Mouse (Mus musculus) mesoderm, embryonic 11.5 days (tissue): ENCODE results near the gene Zdhhc13.

Experiments used
- DNase-seq: peaks from one replicate; pipeline ENCODE4 v3.0.0-alpha.2; 2012; ENCODE audit warnings: low read depth, low spot score

Gene Zdhhc13

DNA sequence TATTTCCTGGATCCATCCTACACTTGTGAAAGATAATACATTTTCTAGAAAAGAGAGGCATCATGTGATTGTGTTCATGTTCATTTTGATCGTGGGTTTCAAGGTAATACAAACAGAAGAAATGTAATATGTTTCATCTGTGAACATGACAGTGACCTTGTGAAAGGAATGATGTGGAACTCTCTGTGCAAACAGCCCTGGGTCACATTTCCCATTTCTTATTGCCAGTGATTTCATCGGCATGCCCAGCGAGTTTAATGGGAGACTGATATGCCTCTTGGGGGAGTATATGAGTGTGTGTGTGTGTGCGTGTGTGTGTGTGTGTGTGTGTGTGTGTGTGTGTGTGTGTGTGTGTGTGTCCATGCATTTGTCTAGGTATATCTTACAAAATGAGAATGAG is 52.7 kb downstream of the Zdhhc13 start:
- DNase-seq: no peak

- DNase-seq: no peak
Observed at GRCm38 (mm10) chr7:48842353-48842752, 53.5 kb downstream of the Zdhhc13 start.

DNA sequence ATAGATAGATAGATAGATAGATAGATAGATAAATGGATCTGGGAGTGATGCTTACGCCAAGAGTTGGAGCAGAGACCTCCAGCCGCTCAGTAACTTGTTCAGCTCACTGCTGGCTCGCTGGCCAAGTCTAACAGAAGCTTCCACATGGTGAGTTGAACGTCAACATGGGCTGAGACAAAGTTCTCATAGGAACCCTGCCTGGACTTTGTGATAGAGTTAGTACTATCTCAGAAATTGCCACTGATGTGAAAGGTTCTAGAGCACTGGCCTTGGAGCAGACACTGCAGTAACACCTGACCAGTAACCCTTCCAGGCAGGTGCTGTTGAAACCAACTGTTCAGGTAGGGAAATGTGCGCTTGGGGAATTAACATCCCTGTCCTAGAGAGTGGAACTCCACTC is 54.7 kb downstream of the Zdhhc13 start:
- DNase-seq: no peak

DNA sequence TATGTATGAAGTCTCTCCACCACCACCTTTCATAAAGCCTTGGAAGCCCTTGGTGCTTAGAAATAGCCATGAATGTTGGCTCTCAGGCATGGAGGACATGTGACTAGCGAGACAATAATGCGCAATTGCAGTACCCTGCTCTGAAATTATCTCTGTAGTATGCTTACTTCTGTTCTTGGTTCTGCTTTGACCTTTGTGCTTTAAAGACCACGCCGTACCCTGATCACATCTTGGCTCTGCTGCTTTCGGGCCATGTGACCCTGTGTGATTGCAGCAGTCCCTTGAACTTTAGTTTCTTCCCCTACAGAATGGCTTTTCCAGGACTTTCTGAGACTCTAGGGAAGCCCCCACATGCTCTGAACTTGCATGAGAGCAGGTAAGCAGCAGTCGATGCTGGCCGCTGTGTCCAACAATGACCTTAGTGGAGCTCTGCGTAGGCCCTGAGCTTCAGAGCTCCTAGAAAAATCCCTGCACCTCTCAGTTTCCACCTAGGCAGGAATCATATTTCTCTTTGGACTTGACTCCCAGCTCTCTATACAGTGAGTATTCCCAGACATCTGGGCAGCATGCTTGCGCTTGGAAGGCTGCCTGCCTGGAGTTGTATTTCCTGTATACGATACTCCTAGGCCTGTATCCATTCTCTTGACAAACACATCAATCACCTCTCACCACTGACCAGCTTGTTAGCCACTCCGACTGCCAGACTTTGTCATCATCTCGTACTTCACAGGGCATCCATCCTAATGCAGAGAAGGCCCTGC is 56.6 kb downstream of the Zdhhc13 start:
- DNase-seq: peak; percentile 29

DNA sequence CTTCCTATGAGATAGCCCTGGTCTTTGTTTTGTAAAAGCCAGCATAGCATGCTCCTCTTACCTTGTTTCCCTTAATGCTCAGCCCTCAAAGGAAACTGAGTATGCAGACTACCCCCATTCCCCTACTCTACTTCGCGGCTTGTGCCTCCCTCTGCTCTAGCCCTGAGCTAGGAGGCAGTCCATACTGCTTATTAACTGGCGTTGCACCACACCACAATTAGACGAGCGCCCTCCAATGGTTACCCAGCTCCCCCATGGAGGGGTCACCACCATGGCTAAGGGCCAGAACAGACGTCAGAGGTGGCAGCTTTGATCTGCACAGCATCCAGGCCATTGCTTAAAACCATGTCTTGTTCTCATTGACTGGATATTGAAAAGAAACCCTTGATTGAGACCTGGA is 58.0 kb downstream of the Zdhhc13 start:
- no peak for DNase-seq

DNA sequence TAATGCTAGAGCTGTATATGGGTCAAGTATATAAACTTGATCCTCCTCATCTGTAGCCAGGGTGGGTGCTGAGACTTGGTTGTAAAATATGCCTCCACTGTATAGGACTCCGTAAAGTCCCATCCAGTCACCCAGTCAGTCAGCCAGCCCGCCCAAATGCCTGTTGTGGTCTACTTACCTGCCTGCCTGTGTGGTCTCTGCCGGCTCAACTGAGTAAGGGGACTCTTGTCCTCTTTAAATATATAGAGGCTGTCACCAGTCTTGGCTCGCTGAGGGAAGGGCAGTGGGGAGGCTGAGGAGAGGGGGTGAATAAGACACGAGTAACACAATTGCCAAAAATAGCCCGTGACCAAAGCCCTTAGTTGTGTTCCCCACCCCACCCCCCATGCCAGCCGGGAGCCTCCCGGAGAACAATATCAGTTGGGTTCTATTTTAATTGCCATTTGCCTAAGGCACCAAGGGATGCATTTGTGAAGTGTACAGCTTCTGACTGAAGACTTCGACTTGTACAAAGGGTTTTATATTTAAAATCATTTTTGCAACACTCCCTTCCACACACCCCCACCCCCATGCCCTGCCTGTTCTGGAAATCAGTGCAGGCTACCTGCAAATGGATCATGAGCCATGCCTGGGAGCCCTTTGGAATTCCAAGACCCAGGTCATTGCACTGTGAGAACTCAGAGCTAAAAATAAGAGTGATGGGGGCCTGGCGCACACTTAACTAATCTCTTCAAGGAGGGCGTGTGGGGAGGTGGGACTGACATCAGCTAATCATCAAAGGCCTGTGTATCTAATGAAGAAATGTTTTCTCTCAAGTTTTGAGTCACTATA is 59.2 kb downstream of the Zdhhc13 start, which contains the start of gene Csrp3:
Csrp3 (minus strand) TSS at position 214 of the 831 bp plus-strand sequence.
- DNase-seq: no peak

DNA sequence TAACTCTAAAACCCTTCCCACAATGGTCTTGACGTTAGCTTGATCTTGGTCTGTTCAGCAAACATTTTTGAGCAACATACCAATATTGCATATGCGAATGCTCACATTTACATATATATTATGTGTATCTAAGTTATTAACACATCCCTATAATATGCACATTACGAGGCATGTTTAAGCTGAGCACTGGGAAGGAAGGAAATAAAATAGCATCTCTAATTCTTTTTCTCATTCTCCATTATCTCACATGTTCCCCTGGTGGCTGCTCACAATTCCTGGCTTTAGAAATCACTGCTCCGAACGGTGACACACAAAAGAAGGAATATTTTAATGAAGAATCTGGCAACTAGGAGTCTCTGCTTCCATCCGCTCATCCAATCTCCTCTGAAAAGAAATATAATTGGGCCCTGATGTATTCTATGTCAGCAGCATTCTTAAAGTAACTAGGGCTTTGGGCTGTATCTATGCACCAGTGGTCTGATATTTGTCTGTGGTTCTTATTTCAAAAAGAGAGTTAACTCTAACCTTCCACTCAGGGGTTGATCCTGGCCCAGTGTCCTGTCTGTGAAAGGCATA is 62.8 kb downstream of the Zdhhc13 start:
- no peak for DNase-seq

GRCm38 (mm10) chr7:48853496-48853895 is 64.7 kb downstream of the Zdhhc13 start:
- no peak for DNase-seq

DNA sequence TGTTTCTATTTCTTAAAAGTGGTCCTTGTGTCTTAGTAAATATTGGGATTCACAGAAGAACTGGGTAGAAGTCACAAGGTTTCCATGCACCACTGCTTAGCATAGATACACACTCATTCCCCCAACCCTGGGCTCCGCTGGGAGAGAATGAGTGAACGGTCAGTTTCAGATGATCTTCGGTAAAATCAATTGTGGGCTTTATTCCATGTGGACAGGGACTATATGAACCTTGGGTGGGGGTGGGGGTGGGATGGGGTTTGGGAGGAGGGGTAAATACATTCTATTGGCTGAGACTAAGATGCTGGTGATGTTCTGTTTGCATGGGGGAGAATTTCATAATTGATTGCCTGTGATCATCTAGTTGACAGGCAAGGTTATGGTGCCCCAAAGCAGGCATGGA is 66.7 kb downstream of the Zdhhc13 start:
- DNase-seq: no peak

GRCm38 (mm10) chr7:48858257-48858656 is 69.5 kb downstream of the Zdhhc13 start:
- no peak for DNase-seq

DNA sequence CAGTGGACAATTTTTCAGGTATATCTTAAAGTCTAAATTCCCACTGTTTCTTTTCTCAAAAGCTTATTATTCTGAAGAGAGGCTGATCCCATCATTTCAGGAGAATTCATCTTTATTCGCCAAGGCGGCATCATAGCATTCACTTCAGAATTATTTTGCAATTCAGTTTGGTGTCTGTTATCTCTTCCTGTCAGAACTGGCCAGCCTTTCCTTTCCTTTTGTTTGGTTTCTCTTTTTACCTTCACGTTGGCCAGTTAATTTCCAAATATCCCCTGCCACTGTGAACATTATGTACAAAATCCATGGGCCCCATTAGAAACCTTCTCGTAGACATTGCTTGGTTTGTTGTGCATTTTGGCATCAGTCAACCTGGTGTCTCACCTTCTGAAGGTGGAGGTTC is 70.6 kb downstream of the Zdhhc13 start:
- no peak for DNase-seq

GRCm38 (mm10) chr7:48860948-48861347 is 72.1 kb downstream of the Zdhhc13 start:
- DNase-seq: no peak

GRCm38 (mm10) chr7:48861796-48862195 is 73.0 kb downstream of the Zdhhc13 start:
- no peak for DNase-seq

DNA sequence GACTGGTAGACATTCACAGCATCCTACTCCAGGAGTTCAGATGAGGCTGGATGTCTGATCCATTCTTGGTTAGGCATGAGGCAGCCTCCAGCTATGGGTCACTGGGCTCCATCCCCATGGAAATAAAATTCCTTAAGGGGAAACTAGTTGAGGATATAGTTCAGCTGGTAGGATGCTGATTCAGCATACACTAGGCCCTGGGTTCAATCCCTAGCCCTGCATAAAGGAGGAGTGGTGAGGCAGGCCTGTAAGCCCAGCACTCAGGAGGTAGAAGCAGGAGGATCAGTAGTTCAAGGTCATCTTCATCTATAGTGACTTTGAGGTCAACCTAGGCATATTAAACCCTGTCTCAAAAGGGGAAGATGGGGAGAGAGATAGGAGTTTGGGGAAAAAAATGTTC is 75.4 kb downstream of the Zdhhc13 start:
- DNase-seq: no peak

GRCm38 (mm10) chr7:48864671-48865458 is 76.1 kb downstream of the Zdhhc13 start:
- no peak for DNase-seq

DNA sequence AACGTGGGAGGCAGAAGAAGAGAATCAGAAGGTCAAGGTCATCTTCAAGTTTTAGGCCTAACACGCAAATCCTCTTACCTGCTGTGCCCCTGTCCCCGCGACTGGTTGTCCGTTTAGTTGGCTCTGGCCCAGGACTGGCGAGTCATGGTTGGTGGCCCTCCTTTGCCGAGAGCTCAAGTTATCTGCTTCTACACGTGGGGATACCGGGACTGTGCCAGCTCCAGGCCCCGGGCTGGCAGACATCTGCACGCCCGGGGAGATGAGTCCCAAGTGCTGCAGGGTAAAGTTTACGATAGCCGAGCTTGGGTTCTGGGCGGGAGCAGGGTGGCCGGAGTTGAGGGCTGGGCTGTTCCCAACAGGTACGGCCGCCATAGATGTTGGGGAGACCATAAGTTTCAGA is 78.8 kb downstream of the Zdhhc13 start:
- DNase-seq: no peak

GRCm38 (mm10) chr7:48870144-48870543 is 81.3 kb downstream of the Zdhhc13 start:
- DNase-seq: no peak

GRCm38 (mm10) chr7:48870579-48871180 is 81.9 kb downstream of the Zdhhc13 start:
- DNase-seq: no peak

DNA sequence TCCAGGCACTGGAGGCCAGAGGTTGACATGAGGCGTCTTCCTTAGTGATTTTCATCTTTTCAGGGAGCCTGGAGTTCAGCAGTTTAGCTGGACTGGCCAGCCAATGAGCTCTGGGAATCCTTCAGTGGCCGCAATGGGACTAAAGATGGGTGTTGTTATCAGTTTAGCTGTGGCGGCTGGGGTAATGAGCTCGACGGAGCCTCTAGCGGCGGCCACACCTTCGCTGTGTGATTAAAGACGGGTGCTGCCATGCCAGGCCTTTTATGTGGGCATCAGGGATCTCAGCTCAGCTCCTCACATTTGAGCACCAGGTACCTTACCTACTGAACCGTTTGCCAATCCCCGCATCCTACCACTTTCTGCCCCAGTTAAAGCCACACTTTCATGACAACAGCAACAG is 82.5 kb downstream of the Zdhhc13 start:
- no peak for DNase-seq

DNA sequence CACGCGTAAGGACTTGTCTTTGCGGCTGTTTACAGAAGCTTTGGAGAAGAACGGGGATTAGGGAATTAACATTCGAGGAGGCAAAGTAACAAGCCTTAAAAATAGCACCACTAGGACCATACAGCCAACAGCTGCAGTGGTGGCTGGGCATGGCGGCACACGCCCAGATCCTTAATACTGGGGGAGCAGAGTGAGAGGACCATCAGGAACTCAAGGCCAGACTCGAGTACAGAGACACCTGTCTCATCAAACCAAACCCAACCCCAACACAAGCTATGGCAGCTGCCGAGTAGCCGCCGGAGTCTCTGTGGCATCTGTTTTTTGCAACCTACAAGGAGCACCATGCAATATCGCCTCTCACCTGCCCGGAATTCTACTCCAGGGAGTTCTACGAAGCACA is 86.3 kb downstream of the Zdhhc13 start:
- no peak for DNase-seq

DNA sequence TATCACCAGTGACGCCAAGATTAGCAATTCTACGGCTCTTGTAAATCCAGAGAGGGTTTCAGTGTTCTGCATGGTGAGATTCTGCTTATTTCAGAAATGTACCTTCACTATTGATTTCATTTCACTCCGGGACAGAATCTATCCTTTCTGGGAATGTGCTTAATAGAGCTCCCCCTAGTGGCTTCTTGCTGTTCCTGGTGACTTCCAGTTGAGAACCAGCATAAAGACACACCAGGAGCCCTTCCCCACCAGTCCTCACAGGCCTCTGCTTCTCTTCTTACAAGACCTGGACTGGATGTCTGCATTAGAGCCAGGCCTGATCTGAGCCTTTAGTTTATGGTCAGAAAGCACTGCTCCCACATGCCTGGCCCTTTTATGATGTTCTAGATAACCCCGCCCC is 87.7 kb downstream of the Zdhhc13 start:
- peak; percentile 76 for DNase-seq
